Mouse (Mus musculus): Measurements from ENCODE around the gene Ciart.
"Not testable (repeated sequence)": the region's sequence is repeated elsewhere in the genome, so short reads cannot be mapped to it uniquely, and the experiment has no call there.

GRCm38 (mm10) chr3:95858278-95858677, 23.8 kb downstream of the Ciart start:
- TF ChIP-seq POLR2A, CTCF (IDR thresholded peaks at IDR 0.05; ENCODE audit: extremely low read depth, insufficient read depth, low read length): not testable (repeated sequence)
